Mouse (Mus musculus): ENCODE results near the gene Slit3. TPM values are rescaled to one million over a fixed set of nuclear protein-coding genes. Genes with fewer than 3 reads are reported as not detected.

Slit3 gene
- polyA plus RNA-seq, 1 experiment from 2014 or later, result 4.8 TPM

DNA sequence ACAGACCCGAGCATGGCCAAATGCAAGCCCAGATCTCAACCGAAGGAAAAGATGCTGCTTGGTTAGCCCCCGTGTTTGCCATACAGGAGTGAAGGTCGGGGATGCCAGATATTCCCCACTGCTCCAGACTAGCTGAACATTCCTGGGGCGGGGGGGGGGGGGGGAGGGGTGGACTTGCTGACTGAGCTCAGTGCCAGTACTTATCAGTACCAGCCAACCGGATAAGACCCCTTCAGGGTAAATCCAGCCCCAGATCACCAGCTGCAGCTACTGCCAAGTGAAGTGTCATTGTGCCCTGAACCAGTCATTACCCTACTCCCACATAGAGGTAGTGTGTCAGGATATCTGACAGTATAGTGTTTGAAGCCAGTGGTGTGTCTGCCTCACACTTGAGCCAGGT, 504.6 kb downstream of the Slit3 start:
- Histone ChIP-seq H3K36me3 (ENCODE audit: control insufficient read depth, insufficient read depth) (no peaks in the 10 kb centered on the region), H3K9ac (ENCODE audit: low read depth, low read length) (no peak overlapping the region), H3K27me3 (replicated peaks; ENCODE audit: control insufficient read depth, insufficient read depth, low read length) (no peaks in the 10 kb centered on the region), H3K9me3 (ENCODE audit: control insufficient read depth) (no peaks in the 10 kb centered on the region), H3K27ac (ENCODE audit: low read depth, low read length) (no peak overlapping the region), H3K4me2 (replicated peaks; ENCODE audit: low read depth) (no peak overlapping the region), H3K4me3 (ENCODE audit: low read depth, low read length) (no peak overlapping the region), H3K4me1 (replicated peaks; ENCODE audit: control insufficient read depth, insufficient read depth, low read length) (no peaks in the 10 kb centered on the region)
- TF ChIP-seq CTCF (IDR thresholded peaks at IDR 0.05; ENCODE audit: low read depth), result no peak
- 70% methylated on average over 5 of the region's 6 CpGs for WGBS
- no peak for ATAC-seq

DNA sequence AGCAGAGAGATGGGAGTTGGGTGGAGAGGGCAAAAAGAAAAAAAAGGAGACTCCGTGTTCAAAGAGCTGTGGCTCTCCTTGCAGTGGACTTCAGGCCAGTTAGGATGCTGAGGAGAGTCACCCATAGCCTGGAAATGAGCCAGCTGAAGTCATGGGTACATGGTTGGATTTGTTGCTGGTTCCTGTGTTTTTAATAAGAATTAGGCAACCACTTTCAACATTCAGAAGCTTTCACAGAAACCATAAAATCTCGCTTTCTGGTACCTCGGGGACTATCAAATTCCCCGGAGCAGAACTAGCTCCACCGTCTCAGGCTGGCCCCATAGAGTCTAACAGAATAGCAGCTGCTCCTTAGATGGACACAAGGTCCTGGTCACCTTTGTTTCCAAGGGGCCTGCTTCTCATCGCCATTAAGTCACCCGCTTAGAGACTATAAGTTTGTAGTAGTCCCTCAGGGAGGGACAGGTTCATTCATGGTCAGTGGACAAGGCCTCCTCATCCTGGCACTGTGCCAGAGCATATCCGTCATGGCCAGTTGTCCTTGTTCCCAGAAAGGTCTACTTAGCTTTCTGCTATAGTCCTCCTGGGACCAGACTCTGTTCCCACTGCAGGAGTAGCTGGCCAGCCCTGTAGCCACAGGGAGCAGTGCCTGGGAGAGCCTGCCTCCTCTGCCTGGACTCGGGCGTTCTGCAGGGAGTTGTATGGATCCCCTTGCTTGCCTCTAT, 505.3 kb downstream of the Slit3 start:
- H3K27me3 ChIP-seq (replicated peaks; ENCODE audit: control insufficient read depth, insufficient read depth, low read length), result no peaks in the 10 kb centered on the region
- no peaks in the 10 kb centered on the region for H3K4me1 ChIP-seq (replicated peaks; ENCODE audit: control insufficient read depth, insufficient read depth, low read length)
- no peak overlapping the region for H3K4me3 ChIP-seq (ENCODE audit: low read depth, low read length)
- H3K27ac ChIP-seq (ENCODE audit: low read depth, low read length), result no peak overlapping the region
- no peak for ATAC-seq
- no peak for TF ChIP-seq CTCF (IDR thresholded peaks at IDR 0.05; ENCODE audit: low read depth)
- H3K36me3 ChIP-seq (ENCODE audit: control insufficient read depth, insufficient read depth), result no peaks in the 10 kb centered on the region
- no peak overlapping the region for H3K9ac ChIP-seq (ENCODE audit: low read depth, low read length)
- no peak overlapping the region for H3K4me2 ChIP-seq (replicated peaks; ENCODE audit: low read depth)
- 86% methylated on average over 10 of the region's 10 CpGs for WGBS
- no peaks in the 10 kb centered on the region for H3K9me3 ChIP-seq (ENCODE audit: control insufficient read depth)

DNA sequence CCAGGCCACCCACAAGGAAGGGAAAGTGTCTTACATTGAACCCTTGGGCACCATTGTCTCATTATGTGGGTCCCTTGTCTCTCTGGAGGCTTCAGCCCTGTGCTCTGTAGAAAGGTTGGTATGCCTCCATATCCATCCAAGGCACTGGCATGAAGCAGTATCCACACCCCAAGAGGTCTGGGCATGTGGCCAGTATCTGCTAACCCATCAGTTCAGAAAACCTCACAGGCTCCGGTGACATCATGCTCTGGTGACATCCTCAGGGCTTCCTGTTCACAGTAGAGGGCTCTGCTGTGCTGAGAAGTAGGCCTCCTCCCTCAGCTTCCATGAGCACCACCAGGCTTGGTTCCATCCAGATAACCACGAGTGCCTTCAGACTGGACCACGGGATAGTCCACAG, 506.8 kb downstream of the Slit3 start:
- TF ChIP-seq CTCF (IDR thresholded peaks at IDR 0.05; ENCODE audit: low read depth), result no peak
- no peak overlapping the region for H3K4me3 ChIP-seq (ENCODE audit: low read depth, low read length)
- H3K36me3 ChIP-seq (ENCODE audit: control insufficient read depth, insufficient read depth), result no peaks in the 10 kb centered on the region
- H3K4me1 ChIP-seq (replicated peaks; ENCODE audit: control insufficient read depth, insufficient read depth, low read length), result no peaks in the 10 kb centered on the region
- WGBS, result 76% methylated on average over 3 of the region's 3 CpGs
- H3K27ac ChIP-seq (ENCODE audit: low read depth, low read length), result no peak overlapping the region
- no peak overlapping the region for H3K9ac ChIP-seq (ENCODE audit: low read depth, low read length)
- H3K4me2 ChIP-seq (replicated peaks; ENCODE audit: low read depth), result no peak overlapping the region
- H3K27me3 ChIP-seq (replicated peaks; ENCODE audit: control insufficient read depth, insufficient read depth, low read length), result no peaks in the 10 kb centered on the region
- no peaks in the 10 kb centered on the region for H3K9me3 ChIP-seq (ENCODE audit: control insufficient read depth)
- ATAC-seq, result no peak

DNA sequence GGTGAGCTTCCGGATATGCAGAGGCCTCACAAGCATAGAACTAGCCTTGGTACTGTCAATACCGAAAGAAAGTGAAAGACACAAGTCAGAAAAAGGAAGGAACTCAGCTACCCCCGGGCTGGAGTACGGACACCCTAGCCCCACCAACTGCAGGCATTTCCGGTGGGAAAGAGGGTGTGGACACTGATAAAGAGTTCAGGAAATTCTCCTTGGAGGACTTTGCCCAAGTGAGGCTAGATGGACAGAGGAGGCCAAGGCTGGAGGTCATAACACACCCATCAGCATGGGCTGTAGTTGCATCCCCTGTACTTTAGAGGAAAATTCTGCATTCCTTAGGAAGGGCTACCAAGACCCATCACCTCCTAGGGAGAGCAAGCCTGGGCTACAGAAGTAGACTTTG, 511.2 kb downstream of the Slit3 start:
- Histone ChIP-seq H3K36me3 (ENCODE audit: control insufficient read depth, insufficient read depth) (no peaks in the 10 kb centered on the region; the same call in 1 of the 2 replicates), H3K9me3 (ENCODE audit: control insufficient read depth) (no peaks in the 10 kb centered on the region), H3K27ac (ENCODE audit: low read depth, low read length) (no peak overlapping the region), H3K27me3 (replicated peaks; ENCODE audit: control insufficient read depth, insufficient read depth, low read length) (no peaks in the 10 kb centered on the region), H3K4me1 (replicated peaks; ENCODE audit: control insufficient read depth, insufficient read depth, low read length) (no peaks in the 10 kb centered on the region), H3K9ac (ENCODE audit: low read depth, low read length) (no peak overlapping the region), H3K4me3 (ENCODE audit: low read depth, low read length) (no peak overlapping the region), H3K4me2 (replicated peaks; ENCODE audit: low read depth) (no peak overlapping the region)
- peak; percentile 33; the same call in 1 of the 2 replicates for ATAC-seq
- TF ChIP-seq CTCF (IDR thresholded peaks at IDR 0.05; ENCODE audit: low read depth), result no peak
- 49% methylated on average over 5 of the region's 5 CpGs for WGBS

DNA sequence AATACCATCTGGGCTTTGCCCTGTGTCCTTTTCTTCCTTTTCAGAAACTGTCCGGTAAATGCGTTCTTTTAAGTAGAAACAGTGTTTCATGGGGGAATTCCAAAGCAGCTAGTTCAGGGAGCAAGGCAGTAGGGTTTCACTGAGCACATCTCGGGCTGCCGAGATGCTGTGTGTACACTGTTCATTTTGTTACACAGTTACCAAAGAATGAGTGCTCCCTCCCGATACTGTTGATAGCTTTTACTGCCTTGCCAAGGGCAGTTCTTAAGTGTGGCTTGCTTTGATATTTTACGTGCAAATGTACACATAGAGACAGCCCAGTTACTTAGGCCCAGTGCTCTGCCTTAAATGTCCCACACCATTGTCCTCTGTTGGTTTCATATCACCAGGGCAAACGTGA, 516.1 kb downstream of the Slit3 start:
- WGBS, result 48% methylated on average over 7 of the region's 7 CpGs
- no peak overlapping the region for H3K4me2 ChIP-seq (replicated peaks; ENCODE audit: low read depth)
- no peak overlapping the region for H3K4me3 ChIP-seq (ENCODE audit: low read depth, low read length)
- no peak overlapping the region for H3K27ac ChIP-seq (ENCODE audit: low read depth, low read length)
- TF ChIP-seq CTCF (IDR thresholded peaks at IDR 0.05; ENCODE audit: low read depth), result no peak
- no peaks in the 10 kb centered on the region for H3K27me3 ChIP-seq (replicated peaks; ENCODE audit: control insufficient read depth, insufficient read depth, low read length)
- ATAC-seq, result no peak
- H3K9ac ChIP-seq (ENCODE audit: low read depth, low read length), result no peak overlapping the region
- no peaks in the 10 kb centered on the region for H3K9me3 ChIP-seq (ENCODE audit: control insufficient read depth)
- no peaks in the 10 kb centered on the region; the same call in 1 of the 2 replicates for H3K36me3 ChIP-seq (ENCODE audit: control insufficient read depth, insufficient read depth)
- no peaks in the 10 kb centered on the region for H3K4me1 ChIP-seq (replicated peaks; ENCODE audit: control insufficient read depth, insufficient read depth, low read length)

DNA sequence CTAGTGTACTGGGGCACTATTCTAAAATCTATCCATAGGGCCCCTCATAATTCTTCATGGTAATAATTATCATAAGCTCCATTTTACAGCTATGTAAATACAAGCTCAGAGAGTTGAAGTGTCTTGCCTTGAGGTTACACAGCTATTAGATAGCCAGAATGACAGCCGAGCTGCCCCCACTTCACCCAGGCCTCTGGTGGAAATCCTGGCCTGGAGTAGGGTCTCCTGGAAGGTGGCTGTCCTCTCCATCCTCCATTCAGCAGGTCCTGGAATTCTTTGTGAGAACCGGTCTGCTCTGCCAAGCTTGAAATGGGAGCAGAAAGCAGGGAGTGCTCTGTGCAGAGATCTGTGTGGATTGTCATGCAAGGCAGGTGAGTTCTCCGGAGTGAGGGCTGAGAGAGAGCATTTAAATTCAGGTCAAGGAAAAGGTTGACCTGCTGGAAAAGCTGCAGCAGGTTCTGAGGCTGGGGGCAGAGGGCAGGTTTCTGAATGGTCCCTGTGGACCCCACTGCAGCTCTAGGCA, 517.9 kb downstream of the Slit3 start:
- no peak for TF ChIP-seq CTCF (IDR thresholded peaks at IDR 0.05; ENCODE audit: low read depth)
- no peak for ATAC-seq
- 24% methylated on average over 3 of the region's 3 CpGs for WGBS
- no peak overlapping the region for H3K4me2 ChIP-seq (replicated peaks; ENCODE audit: low read depth)
- H3K27me3 ChIP-seq (replicated peaks; ENCODE audit: control insufficient read depth, insufficient read depth, low read length), result no peaks in the 10 kb centered on the region
- H3K9me3 ChIP-seq (ENCODE audit: control insufficient read depth), result no peaks in the 10 kb centered on the region
- no peak overlapping the region for H3K9ac ChIP-seq (ENCODE audit: low read depth, low read length)
- H3K27ac ChIP-seq (ENCODE audit: low read depth, low read length), result no peak overlapping the region
- no peaks in the 10 kb centered on the region; the same call in 1 of the 2 replicates for H3K36me3 ChIP-seq (ENCODE audit: control insufficient read depth, insufficient read depth)
- no peak overlapping the region for H3K4me3 ChIP-seq (ENCODE audit: low read depth, low read length)
- no peaks in the 10 kb centered on the region for H3K4me1 ChIP-seq (replicated peaks; ENCODE audit: control insufficient read depth, insufficient read depth, low read length)

All from intestine, postnatal 0 days (tissue).